Mouse (Mus musculus) lung, adult 2 months (tissue): ENCODE measurements around the gene Stx1a.

Experiments
- CTCF ChIP-seq: fragments of 200-500 bp; IDR thresholded peaks from 2 replicates; pipeline ENCODE4 v1.5.1; 2011; ENCODE audit warnings: mild to moderate bottlenecking, low read length, control low read depth; ENCODE audit not compliant: insufficient read depth
- POLR2A ChIP-seq: fragments of 200-500 bp; IDR thresholded peaks from 2 replicates; pipeline ENCODE4 v1.6.1; 2011; ENCODE audit warnings: low read depth, mild to moderate bottlenecking, control low read depth, low read length, borderline replicate concordance; ENCODE audit errors: extremely low read depth

DNA sequence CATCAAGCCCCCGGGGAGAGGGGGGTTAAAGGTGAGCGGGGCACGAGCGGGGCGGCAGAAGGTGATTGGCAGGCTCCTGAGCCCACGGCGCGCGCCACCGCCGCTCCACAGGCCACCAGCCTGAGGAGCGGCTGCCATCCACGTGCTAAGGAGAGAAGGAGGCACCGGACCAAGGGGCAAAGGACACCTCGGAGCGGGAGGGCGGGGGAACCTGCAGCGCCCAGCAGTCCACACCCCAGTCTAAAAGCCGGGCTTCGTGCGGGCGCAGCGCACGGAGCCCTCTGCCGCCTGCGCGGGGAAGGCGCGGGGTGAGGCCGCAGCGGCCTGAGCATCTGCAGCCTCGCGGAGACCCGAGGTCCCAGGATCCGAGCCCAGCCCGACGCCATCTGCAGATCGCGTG lies 66.4 kb downstream of the Stx1a start, which contains the start of gene Mlxipl:
- no peak for TF ChIP-seq CTCF
- TF ChIP-seq POLR2A = no peak
